Mouse (Mus musculus) cerebral cortex, adult 2 months (tissue): ENCODE data around the gene Nfkbie.

Experiments
- WGBS: fragments of 180-500 bp; shearing (Covaris S2); methylation state at CpG from one replicate; pipeline ENCODE4 v1.1.7; 2018; 5-methylcytosine and 5-hydroxymethylcytosine counted together

Nfkbie gene

GRCm38 (mm10) chr17:45555452-45556106 is at the start of gene Nfkbie:
Gene Nfkbie, plus strand, starts transcription at chr17:45555703.
- WGBS: under 1% methylated on average over 45 of the region's 45 CpGs

GRCm38 (mm10) chr17:45505941-45506465 is 49.5 kb upstream of the Nfkbie start:
- WGBS: 72% methylated on average over 6 of the region's 6 CpGs

- under 1% methylated on average over 42 of the region's 42 CpGs for WGBS
Observed at GRCm38 (mm10) chr17:45506700-45507189, 48.8 kb upstream of the Nfkbie start, which contains the start of gene Aars2. Gene Aars2, plus strand, starts transcription at chr17:45506841.

- WGBS: 95% methylated on average over 4 of the region's 4 CpGs
Observed at GRCm38 (mm10) chr17:45510871-45511270, 44.6 kb upstream of the Nfkbie start.

- 78% methylated on average over 4 of the region's 4 CpGs for WGBS
Observed at GRCm38 (mm10) chr17:45511757-45512156, 43.7 kb upstream of the Nfkbie start.

GRCm38 (mm10) chr17:45515204-45515726 is 40.2 kb upstream of the Nfkbie start:
- WGBS: 71% methylated on average over 15 of the region's 15 CpGs

GRCm38 (mm10) chr17:45515806-45516205 is 39.7 kb upstream of the Nfkbie start:
- WGBS: 90% methylated on average over 10 of the region's 10 CpGs

- 38% methylated on average over 8 of the region's 8 CpGs for WGBS
Observed at GRCm38 (mm10) chr17:45516488-45516887, 39.0 kb upstream of the Nfkbie start.

GRCm38 (mm10) chr17:45517135-45517534 is 38.4 kb upstream of the Nfkbie start:
- WGBS: 93% methylated on average over 21 of the region's 21 CpGs

- 94% methylated on average over 28 of the region's 28 CpGs for WGBS
Observed at GRCm38 (mm10) chr17:45517549-45518215, 37.8 kb upstream of the Nfkbie start.

GRCm38 (mm10) chr17:45518766-45519475 is 36.6 kb upstream of the Nfkbie start:
- WGBS: 75% methylated on average over 12 of the region's 12 CpGs

GRCm38 (mm10) chr17:45520136-45520535 is 35.4 kb upstream of the Nfkbie start:
- 81% methylated on average over 11 of the region's 11 CpGs for WGBS

- 8% methylated on average over 21 of the region's 21 CpGs for WGBS
Observed at GRCm38 (mm10) chr17:45523263-45523662, 32.2 kb upstream of the Nfkbie start, which contains the start of gene Tcte1. Gene Tcte1, plus strand, starts transcription at chr17:45523434.

- WGBS: 80% methylated on average over 4 of the region's 4 CpGs
Observed at GRCm38 (mm10) chr17:45524961-45525360, 30.5 kb upstream of the Nfkbie start.

GRCm38 (mm10) chr17:45526571-45526970 is 28.9 kb upstream of the Nfkbie start:
- 37% methylated on average over 5 of the region's 5 CpGs for WGBS

GRCm38 (mm10) chr17:45530346-45530782 is 25.1 kb upstream of the Nfkbie start:
- WGBS: 23% methylated on average over 13 of the region's 13 CpGs

- WGBS: 68% methylated on average over 15 of the region's 15 CpGs
Observed at GRCm38 (mm10) chr17:45532896-45533295, 22.6 kb upstream of the Nfkbie start.

- 11% methylated on average over 5 of the region's 5 CpGs for WGBS
Observed at GRCm38 (mm10) chr17:45536264-45536663, 19.2 kb upstream of the Nfkbie start.

GRCm38 (mm10) chr17:45538394-45538793 is 17.1 kb upstream of the Nfkbie start:
- WGBS: 31% methylated on average over 4 of the region's 4 CpGs

GRCm38 (mm10) chr17:45539664-45540063 is 15.8 kb upstream of the Nfkbie start:
- WGBS: 54% methylated on average over 21 of the region's 21 CpGs

- whole genome bisulfite sequencing: 35% methylated on average over 6 of the region's 6 CpGs
Observed at GRCm38 (mm10) chr17:45542129-45542528, 13.4 kb upstream of the Nfkbie start.

GRCm38 (mm10) chr17:45542705-45543104 is 12.8 kb upstream of the Nfkbie start:
- WGBS: 36% methylated on average over 2 of the region's 2 CpGs
